Mouse (Mus musculus) liver, postnatal 0 days (tissue): Measurements from ENCODE around the gene Plpp3.

Experiments used
- CTCF ChIP-seq: sonication (generic); IDR thresholded peaks from 2 replicates; pipeline ENCODE4 v1.5.1; 2016; ENCODE audit warnings: antibody characterized with exemption, low read depth
- EP300 ChIP-seq: IDR thresholded peaks from 2 replicates; pipeline ENCODE4 v1.6.1; 2016; ENCODE audit warnings: antibody characterized with exemption, low read depth, mild to moderate bottlenecking

DNA sequence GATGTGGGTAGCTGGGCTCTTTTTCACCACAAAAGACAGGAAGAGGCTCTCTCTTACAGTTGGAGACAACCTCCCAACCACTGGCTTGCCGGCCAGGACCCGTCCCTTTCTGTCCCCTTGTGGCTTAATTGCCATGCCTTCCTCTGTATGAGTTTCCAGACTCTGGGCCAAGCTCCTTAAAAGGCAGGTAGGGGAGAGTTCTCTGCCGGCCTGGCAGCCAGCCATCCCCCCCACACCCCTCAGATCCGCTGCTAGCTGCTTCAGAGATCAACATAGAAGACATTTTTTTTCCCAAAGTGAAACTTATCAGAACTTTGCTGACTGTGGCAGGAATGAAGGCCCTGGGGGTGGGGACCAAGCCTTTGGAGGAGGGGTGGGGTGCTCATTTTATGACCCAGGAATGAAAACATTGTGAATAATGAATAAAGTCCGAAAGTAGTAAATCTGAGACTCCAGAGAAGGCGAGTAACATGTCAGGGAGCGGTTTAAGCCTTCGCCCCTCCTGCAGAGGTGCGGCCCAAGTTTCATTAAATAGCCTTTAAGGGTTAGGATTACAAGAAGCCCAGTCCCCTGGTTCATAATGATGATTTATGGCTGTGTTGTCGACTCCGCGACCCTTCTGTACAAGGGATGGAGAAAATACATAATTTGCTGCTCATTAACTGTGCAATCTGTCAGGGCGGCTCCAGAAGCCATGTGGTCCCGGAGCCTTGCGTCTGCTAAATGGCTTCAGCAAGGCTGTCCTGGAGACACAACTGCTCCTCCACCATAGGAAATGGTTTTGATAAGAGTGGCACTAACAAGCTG lies 48.1 kb downstream of the Plpp3 start:
- no peak for TF ChIP-seq CTCF
- TF ChIP-seq EP300: no peak
